Mouse (Mus musculus) bone marrow macrophage, adult 2 months (primary cell): ENCODE results near the gene Zbtb25.

ENCODE experiments used
- CTCF ChIP-seq: IDR thresholded peaks from 2 replicates; pipeline ENCODE4 v1.5.1; 2012; ENCODE audit warnings: low read depth, mild to moderate bottlenecking, low read length, moderate library complexity
- POLR2A ChIP-seq: IDR thresholded peaks from 2 replicates; pipeline ENCODE4 v1.6.1; 2012; ENCODE audit warnings: mild to moderate bottlenecking, low read depth, low read length, borderline replicate concordance

DNA sequence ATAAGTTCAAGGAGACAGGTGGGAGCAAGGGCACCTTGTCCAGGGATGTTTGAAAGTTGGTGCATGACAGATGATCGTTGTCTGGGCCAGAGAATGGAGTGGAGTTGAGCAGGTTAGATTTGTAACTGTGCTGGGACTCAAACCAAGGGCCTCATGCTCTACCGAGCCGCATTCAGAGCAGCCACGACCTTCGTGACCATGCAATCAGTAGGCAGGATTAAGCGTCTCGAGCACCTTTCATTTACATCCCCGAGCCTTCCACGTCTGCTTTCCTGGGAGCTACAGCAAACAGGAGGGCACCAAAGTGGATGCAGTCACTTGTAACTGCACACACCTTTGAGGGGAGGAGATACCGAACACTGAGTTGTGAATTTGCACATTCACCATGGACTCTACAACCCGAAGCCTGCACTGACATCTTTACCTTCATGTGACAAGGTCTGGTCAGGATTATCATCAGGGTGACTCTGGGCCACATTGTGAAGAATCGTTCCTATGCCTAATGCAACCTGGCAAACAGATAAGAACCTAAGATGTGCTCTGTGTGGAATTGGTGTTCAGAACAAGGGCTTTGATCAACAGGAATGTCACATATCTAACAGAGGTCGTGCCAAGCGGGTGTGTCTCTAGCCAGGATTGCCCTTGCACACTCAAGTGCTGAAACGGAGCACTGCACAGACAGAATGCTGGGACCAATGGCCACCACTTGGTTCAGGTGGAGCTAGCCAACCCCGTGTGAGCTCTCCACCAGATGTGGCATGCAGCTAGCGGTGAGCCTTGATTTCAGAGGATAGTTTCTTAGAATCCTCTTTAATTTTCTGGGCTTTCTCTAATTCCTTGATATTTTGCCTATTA lies 33.1 kb downstream of the Zbtb25 start:
- TF ChIP-seq CTCF, result no peak
- TF ChIP-seq POLR2A, result no peak
